Mouse (Mus musculus): ENCODE results near the gene Atp6v0b. TPM values are rescaled to one million over a fixed set of nuclear protein-coding genes. Genes with fewer than 3 reads are reported as not detected.

The Atp6v0b gene
- polyA plus RNA-seq, 1 experiment = 296 TPM

- H3K79me2 ChIP-seq (ENCODE audit: control insufficient read depth, insufficient read depth) = no peaks in the 10 kb centered on the region
- H3K27me3 ChIP-seq (ENCODE audit: control insufficient read depth, insufficient read depth, insufficient read length) = no peaks in the 10 kb centered on the region
- peaks cover 18% of the 10 kb centered on the region for H3K36me3 ChIP-seq (ENCODE audit: control insufficient read depth, insufficient read depth)
- no peak overlapping the region for H3K4me3 ChIP-seq (ENCODE audit: insufficient read depth, poor library complexity, severe bottlenecking)
- H3K79me3 ChIP-seq (ENCODE audit: low read depth) = no peaks in the 10 kb centered on the region
- TF ChIP-seq FOSL1 (IDR thresholded peaks at IDR 0.05; ENCODE audit: insufficient read depth, low read length, poor library complexity, severe bottlenecking) = no peak
- TF ChIP-seq CEBPB (IDR thresholded peaks at IDR 0.05; ENCODE audit: low read depth) = no peak
- no peak for TF ChIP-seq MYOD1 (IDR thresholded peaks at IDR 0.05; ENCODE audit: control insufficient read depth, insufficient read length, low read depth)
- TF ChIP-seq USF1 (IDR thresholded peaks at IDR 0.05; ENCODE audit: low read depth) = no peak
- TF ChIP-seq MAX (IDR thresholded peaks at IDR 0.05) = no peak
- TF ChIP-seq CTCF (IDR thresholded peaks at IDR 0.05; ENCODE audit: control insufficient read depth, insufficient read depth, insufficient read length) = no peak
- no peak for TF ChIP-seq MYOG (IDR thresholded peaks at IDR 0.05; ENCODE audit: control insufficient read depth, extremely low read depth, insufficient read length)
- no peak overlapping the region for H3ac ChIP-seq (ENCODE audit: control insufficient read depth, insufficient read length, low read depth)
These were observed 15.3 kb downstream of the Atp6v0b start for GRCm38 (mm10) chr4:117871787-117872186.

GRCm38 (mm10) chr4:117870437-117870836 is 16.7 kb downstream of the Atp6v0b start:
- no peak overlapping the region for H3K4me3 ChIP-seq (ENCODE audit: insufficient read depth, poor library complexity, severe bottlenecking)
- no peak for TF ChIP-seq FOSL1 (IDR thresholded peaks at IDR 0.05; ENCODE audit: insufficient read depth, low read length, poor library complexity, severe bottlenecking)
- TF ChIP-seq MAX (IDR thresholded peaks at IDR 0.05) = no peak

GRCm38 (mm10) chr4:117869317-117869716 is 17.8 kb downstream of the Atp6v0b start:
- no peaks in the 10 kb centered on the region for H3K79me2 ChIP-seq (ENCODE audit: control insufficient read depth, insufficient read depth)
- no peaks in the 10 kb centered on the region for H3K27me3 ChIP-seq (ENCODE audit: control insufficient read depth, insufficient read depth, insufficient read length)
- no peaks in the 10 kb centered on the region for H3K79me3 ChIP-seq (ENCODE audit: low read depth)
- H3ac ChIP-seq (ENCODE audit: control insufficient read depth, insufficient read length, low read depth) = no peak overlapping the region
- no peak for TF ChIP-seq CEBPB (IDR thresholded peaks at IDR 0.05; ENCODE audit: low read depth)
- TF ChIP-seq FOSL1 (IDR thresholded peaks at IDR 0.05; ENCODE audit: insufficient read depth, low read length, poor library complexity, severe bottlenecking) = no peak
- no peak for TF ChIP-seq USF1 (IDR thresholded peaks at IDR 0.05; ENCODE audit: low read depth)
- no peak for TF ChIP-seq MYOD1 (IDR thresholded peaks at IDR 0.05; ENCODE audit: control insufficient read depth, insufficient read length, low read depth)
- TF ChIP-seq CTCF (IDR thresholded peaks at IDR 0.05; ENCODE audit: control insufficient read depth, insufficient read depth, insufficient read length) = no peak
- TF ChIP-seq MAX (IDR thresholded peaks at IDR 0.05) = no peak
- TF ChIP-seq MYOG (IDR thresholded peaks at IDR 0.05; ENCODE audit: control insufficient read depth, extremely low read depth, insufficient read length) = no peak
- no peak overlapping the region for H3K4me3 ChIP-seq (ENCODE audit: insufficient read depth, poor library complexity, severe bottlenecking)
- H3K36me3 ChIP-seq (ENCODE audit: control insufficient read depth, insufficient read depth) = peaks cover 13% of the 10 kb centered on the region

More at GRCm38 (mm10) chr4:117870437-117870836, 16.7 kb downstream of the Atp6v0b start:
- no peaks in the 10 kb centered on the region for H3K79me2 ChIP-seq (ENCODE audit: control insufficient read depth, insufficient read depth)
- H3K36me3 ChIP-seq (ENCODE audit: control insufficient read depth, insufficient read depth) = peaks cover 13% of the 10 kb centered on the region
- no peak overlapping the region for H3ac ChIP-seq (ENCODE audit: control insufficient read depth, insufficient read length, low read depth)
- no peaks in the 10 kb centered on the region for H3K27me3 ChIP-seq (ENCODE audit: control insufficient read depth, insufficient read depth, insufficient read length)
- no peaks in the 10 kb centered on the region for H3K79me3 ChIP-seq (ENCODE audit: low read depth)

- Histone ChIP-seq H3K27me3 (ENCODE audit: control insufficient read depth, insufficient read depth, insufficient read length) (no peaks in the 10 kb centered on the region), H3K4me3 (ENCODE audit: insufficient read depth, poor library complexity, severe bottlenecking) (no peak overlapping the region), H3K36me3 (ENCODE audit: control insufficient read depth, insufficient read depth) (no peaks in the 10 kb centered on the region), H3K79me3 (ENCODE audit: low read depth) (no peaks in the 10 kb centered on the region), H3ac (ENCODE audit: control insufficient read depth, insufficient read length, low read depth) (no peak overlapping the region), H3K79me2 (ENCODE audit: control insufficient read depth, insufficient read depth) (no peaks in the 10 kb centered on the region)
- TF ChIP-seq CTCF (IDR thresholded peaks at IDR 0.05; ENCODE audit: control insufficient read depth, insufficient read depth, insufficient read length) (peak; percentile 17), MAX (IDR thresholded peaks at IDR 0.05) (no peak)
These were observed 19.3 kb downstream of the Atp6v0b start for GRCm38 (mm10) chr4:117867823-117868222.

GRCm38 (mm10) chr4:117867000-117867399 is 20.1 kb downstream of the Atp6v0b start:
- TF ChIP-seq USF1 (IDR thresholded peaks at IDR 0.05; ENCODE audit: low read depth) = no peak
- TF ChIP-seq MYOG (IDR thresholded peaks at IDR 0.05; ENCODE audit: control insufficient read depth, extremely low read depth, insufficient read length) = no peak
- TF ChIP-seq CTCF (IDR thresholded peaks at IDR 0.05; ENCODE audit: control insufficient read depth, insufficient read depth, insufficient read length) = no peak
- no peak for TF ChIP-seq FOSL1 (IDR thresholded peaks at IDR 0.05; ENCODE audit: insufficient read depth, low read length, poor library complexity, severe bottlenecking)
- no peak for TF ChIP-seq CEBPB (IDR thresholded peaks at IDR 0.05; ENCODE audit: low read depth)
- no peak for TF ChIP-seq MYOD1 (IDR thresholded peaks at IDR 0.05; ENCODE audit: control insufficient read depth, insufficient read length, low read depth)
- TF ChIP-seq MAX (IDR thresholded peaks at IDR 0.05) = no peak
- Histone ChIP-seq H3K27me3 (ENCODE audit: control insufficient read depth, insufficient read depth, insufficient read length) (no peaks in the 10 kb centered on the region), H3K4me3 (ENCODE audit: insufficient read depth, poor library complexity, severe bottlenecking) (no peak overlapping the region), H3K79me2 (ENCODE audit: control insufficient read depth, insufficient read depth) (no peaks in the 10 kb centered on the region), H3ac (ENCODE audit: control insufficient read depth, insufficient read length, low read depth) (no peak overlapping the region), H3K36me3 (ENCODE audit: control insufficient read depth, insufficient read depth) (no peaks in the 10 kb centered on the region), H3K79me3 (ENCODE audit: low read depth) (no peaks in the 10 kb centered on the region)

- Histone ChIP-seq H3K79me3 (ENCODE audit: low read depth) (no peaks in the 10 kb centered on the region), H3ac (ENCODE audit: control insufficient read depth, insufficient read length, low read depth) (no peak overlapping the region), H3K79me2 (ENCODE audit: control insufficient read depth, insufficient read depth) (no peaks in the 10 kb centered on the region), H3K27me3 (ENCODE audit: control insufficient read depth, insufficient read depth, insufficient read length) (no peaks in the 10 kb centered on the region), H3K4me3 (ENCODE audit: insufficient read depth, poor library complexity, severe bottlenecking) (no peak overlapping the region), H3K36me3 (ENCODE audit: control insufficient read depth, insufficient read depth) (no peaks in the 10 kb centered on the region)
- no peak for TF ChIP-seq USF1 (IDR thresholded peaks at IDR 0.05; ENCODE audit: low read depth)
- TF ChIP-seq CTCF (IDR thresholded peaks at IDR 0.05; ENCODE audit: control insufficient read depth, insufficient read depth, insufficient read length) = no peak
- no peak for TF ChIP-seq MYOG (IDR thresholded peaks at IDR 0.05; ENCODE audit: control insufficient read depth, extremely low read depth, insufficient read length)
- no peak for TF ChIP-seq FOSL1 (IDR thresholded peaks at IDR 0.05; ENCODE audit: insufficient read depth, low read length, poor library complexity, severe bottlenecking)
- TF ChIP-seq MAX (IDR thresholded peaks at IDR 0.05) = no peak
These were observed 21.1 kb downstream of the Atp6v0b start for GRCm38 (mm10) chr4:117866083-117866482.
